Mouse (Mus musculus) heart, embryonic 10.5 days (tissue): ENCODE data around the gene St6gal1. TPM values are rescaled to one million over a fixed set of nuclear protein-coding genes. Genes with fewer than 3 reads are reported as not detected.
"Not testable (repeated sequence)": the region's sequence is repeated elsewhere in the genome, so short reads cannot be mapped to it uniquely, and the experiment has no call there.

Source experiments
- DNase-seq: peaks from one replicate; pipeline ENCODE4 v3.0.0-alpha.2; 2017; ENCODE audit warnings: low spot score
- H3K27ac ChIP-seq: fragments of 300-500 bp; sonication (generic); 2 replicates; pipeline ENCODE4 v1.5.1; 2016; ENCODE audit warnings: mild to moderate bottlenecking
- H3K27me3 ChIP-seq: fragments of 300-500 bp; sonication (generic); 2 replicates; pipeline ENCODE4 v1.6.1; 2016; ENCODE audit warnings: mild to moderate bottlenecking; ENCODE audit not compliant: poor library complexity, insufficient read depth, severe bottlenecking
- H3K36me3 ChIP-seq: fragments of 300-500 bp; sonication (generic); 2 replicates; pipeline ENCODE4 v1.6.1; 2016; ENCODE audit warnings: mild to moderate bottlenecking, moderate library complexity
- H3K4me1 ChIP-seq: fragments of 300-500 bp; sonication (generic); 2 replicates; pipeline ENCODE4 v1.6.1; 2016; ENCODE audit warnings: mild to moderate bottlenecking
- H3K4me3 ChIP-seq: fragments of 300-500 bp; sonication (generic); 2 replicates; pipeline ENCODE4 v1.5.1; 2016; ENCODE audit warnings: mild to moderate bottlenecking, moderate library complexity
- H3K9me3 ChIP-seq: fragments of 300-500 bp; sonication (generic); 2 replicates; pipeline ENCODE4 v1.6.1; 2016; ENCODE audit warnings: mild to moderate bottlenecking, moderate library complexity
- WGBS: fragments of 180-500 bp; shearing (Covaris S2); methylation state at CpG from one replicate; pipeline ENCODE4 v1.1.7; 2016; 5-methylcytosine and 5-hydroxymethylcytosine counted together
- polyA plus RNA-seq: library from polyadenylated mRNA; unstranded; fragments of >200 nt; fragmentation: Nextera tagmentation; extraction: Ambion mirVana; gene quantifications from 2 replicates; pipeline ENCODE4 v1.2.1, GENCODE M21; 2016

Gene St6gal1
- 11.2 and 18.0 TPM in 2 replicates for polyA plus RNA-seq

DNA sequence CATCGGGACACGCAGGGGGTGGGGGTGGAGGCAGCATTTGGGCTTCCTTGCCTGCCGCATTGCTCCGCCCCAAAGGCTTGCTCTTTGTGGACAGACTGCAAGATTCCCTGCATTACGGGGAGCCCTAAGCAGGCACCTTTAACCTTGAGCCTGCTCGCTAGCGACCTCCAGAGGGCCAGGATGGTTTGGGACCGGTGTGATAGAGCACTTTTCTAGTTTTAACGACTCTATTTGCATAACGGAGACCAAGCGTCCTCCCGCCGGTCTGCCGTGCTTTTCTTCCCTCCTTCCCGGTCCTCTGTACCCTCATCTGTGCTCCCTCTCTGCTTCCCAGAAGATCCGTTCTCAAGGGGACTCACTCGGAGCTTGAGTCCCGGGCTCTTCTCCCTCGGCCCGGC lies at the start of gene St6gal1:
Gene St6gal1, plus strand, starts transcription at position 70 of the 398 bp plus-strand sequence.
- WGBS: 1% methylated on average over 20 of the region's 20 CpGs
- Histone ChIP-seq H3K4me1 (peaks cover 31% of the 10 kb centered on the region), H3K27ac (peak within 1 kb of the TSS; percentile 91), H3K36me3 (no peaks in the 10 kb centered on the region), H3K27me3 (peaks cover 24% of the 10 kb centered on the region), H3K9me3 (no peaks in the 10 kb centered on the region), H3K4me3 (peak within 1 kb of the TSS; percentile 86)
- DNase-seq: peak; percentile 85

DNA sequence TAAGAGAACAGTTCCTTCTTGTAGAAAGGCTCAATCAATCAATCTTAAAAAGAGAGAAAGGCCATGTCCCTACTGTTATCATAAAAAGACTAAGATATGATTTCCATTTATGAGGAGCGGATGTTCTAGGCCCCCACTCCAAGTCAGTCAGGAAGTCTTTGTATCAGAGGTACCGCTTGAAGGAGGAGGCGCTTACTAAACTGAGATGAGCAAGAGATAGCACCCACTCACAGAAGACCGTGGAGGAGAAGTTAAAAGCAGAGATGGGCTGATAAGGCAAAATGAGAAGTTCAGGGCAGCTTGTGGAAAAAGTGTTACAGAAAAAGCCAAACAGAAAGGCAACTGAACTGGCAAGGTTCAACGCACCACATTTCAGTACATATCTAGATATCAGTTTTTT lies 49.7 kb upstream of the St6gal1 start:
- WGBS: 74% methylated on average over 5 of the region's 5 CpGs
- Histone ChIP-seq H3K36me3 (no peaks in the 10 kb centered on the region), H3K4me3 (no peak overlapping the region), H3K4me1 (no peaks in the 10 kb centered on the region), H3K27me3 (no peaks in the 10 kb centered on the region), H3K27ac (no peak overlapping the region), H3K9me3 (0 out of 2 replicates have a peak, but pooled peaks cover 7% of the 10 kb centered on the region)
- no peak for DNase-seq

DNA sequence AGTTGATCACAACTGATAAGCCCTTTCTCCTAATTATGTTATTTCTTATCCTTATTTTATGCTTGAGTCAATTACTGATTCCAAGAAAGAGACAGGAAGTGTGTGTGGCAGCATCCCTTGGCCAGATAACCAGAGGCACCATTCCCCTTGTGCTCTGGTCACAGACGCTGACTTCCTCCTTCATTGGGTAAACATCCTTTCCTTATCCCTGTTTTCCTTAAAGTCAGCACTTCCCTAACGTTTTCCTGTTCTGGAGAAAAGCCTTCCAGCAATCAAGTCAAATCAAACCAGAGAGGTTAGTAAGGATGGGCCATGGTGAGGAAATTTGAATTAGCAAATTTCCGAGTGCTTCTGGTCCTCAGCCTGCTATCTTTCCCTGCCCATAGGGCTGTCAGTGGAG lies 48.6 kb upstream of the St6gal1 start:
- Histone ChIP-seq H3K27ac (no peak overlapping the region), H3K4me3 (no peak overlapping the region), H3K27me3 (no peaks in the 10 kb centered on the region), H3K36me3 (no peaks in the 10 kb centered on the region), H3K9me3 (0 out of 2 replicates have a peak, but pooled peaks cover 7% of the 10 kb centered on the region), H3K4me1 (no peaks in the 10 kb centered on the region)
- 42% methylated on average over 3 of the region's 3 CpGs for WGBS
- DNase-seq: no peak

DNA sequence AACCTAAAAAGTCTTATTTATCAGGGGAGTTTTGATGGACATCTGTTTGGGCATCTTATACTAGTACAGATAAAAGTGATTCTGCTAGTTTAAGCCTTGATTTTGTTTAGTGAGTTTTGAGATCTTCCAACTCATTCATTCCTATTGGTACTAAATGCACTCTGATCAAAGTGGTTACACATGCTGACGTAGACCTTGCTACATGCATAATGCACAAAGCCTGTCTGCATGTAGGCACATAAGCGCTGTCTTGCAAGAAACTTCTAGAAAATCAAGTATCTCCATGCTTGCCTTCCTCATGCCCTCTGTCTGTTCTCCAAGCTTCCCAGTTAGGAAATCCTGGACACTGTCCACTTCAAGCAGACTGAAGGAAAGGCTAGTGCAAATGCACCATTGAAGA lies 46.7 kb upstream of the St6gal1 start:
- H3K9me3 ChIP-seq: 0 out of 2 replicates have a peak, but pooled peaks cover under 1% of the 10 kb centered on the region
- no peak overlapping the region for H3K27ac ChIP-seq
- DNase-seq: no peak
- H3K27me3 ChIP-seq: no peaks in the 10 kb centered on the region
- no peaks in the 10 kb centered on the region for H3K36me3 ChIP-seq
- no peak overlapping the region for H3K4me3 ChIP-seq
- 85% methylated on average over 2 of the region's 2 CpGs for WGBS
- no peaks in the 10 kb centered on the region for H3K4me1 ChIP-seq

DNA sequence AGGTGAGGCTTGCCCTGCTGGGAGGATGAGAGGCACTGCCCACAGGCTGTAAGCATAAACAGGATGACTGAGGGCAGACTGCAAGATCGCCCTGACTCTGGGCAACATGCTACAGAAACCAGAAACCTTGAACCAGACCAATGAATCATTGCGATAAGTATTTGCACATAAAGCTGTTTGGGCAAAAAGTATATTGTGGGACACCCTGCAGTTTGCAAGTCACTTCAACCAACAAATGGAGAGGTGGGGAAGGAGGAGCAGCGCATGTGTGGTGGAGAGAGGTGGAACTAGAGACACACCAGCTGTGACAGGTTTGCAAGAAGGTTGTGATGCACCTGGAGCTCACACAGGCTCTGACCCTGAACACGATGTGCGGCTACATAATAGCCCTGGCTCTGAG lies 45.7 kb upstream of the St6gal1 start:
- DNase-seq: no peak
- Histone ChIP-seq H3K27ac (no peak overlapping the region), H3K27me3 (no peaks in the 10 kb centered on the region), H3K4me3 (no peak overlapping the region), H3K9me3 (no peaks in the 10 kb centered on the region), H3K36me3 (no peaks in the 10 kb centered on the region), H3K4me1 (no peaks in the 10 kb centered on the region)
- 91% methylated on average over 5 of the region's 5 CpGs for WGBS

DNA sequence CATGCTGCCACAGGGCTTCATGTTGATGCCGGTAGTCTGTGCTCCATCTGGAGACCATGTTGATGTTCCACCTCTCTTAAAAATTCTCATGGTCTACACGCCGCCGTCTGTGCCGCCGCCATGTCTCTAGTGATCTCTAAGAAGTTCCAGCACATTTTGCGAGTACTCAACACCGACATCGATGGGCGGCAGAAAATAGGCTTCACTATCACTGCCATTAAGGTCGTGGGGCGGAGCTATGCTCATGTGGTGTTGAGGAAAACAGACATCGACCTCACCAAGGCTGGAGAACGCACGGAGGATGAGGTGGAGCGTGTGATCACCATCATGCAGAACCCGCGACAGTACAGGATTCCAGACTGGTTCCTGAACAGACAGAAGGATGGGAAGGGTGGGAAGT lies 45.1 kb upstream of the St6gal1 start:
- H3K4me1 ChIP-seq, H3K27ac ChIP-seq, H3K4me3 ChIP-seq, H3K36me3 ChIP-seq, H3K27me3 ChIP-seq, DNase-seq, H3K9me3 ChIP-seq: not testable (repeated sequence)
- WGBS: 89% methylated on average over 18 of the region's 18 CpGs

DNA sequence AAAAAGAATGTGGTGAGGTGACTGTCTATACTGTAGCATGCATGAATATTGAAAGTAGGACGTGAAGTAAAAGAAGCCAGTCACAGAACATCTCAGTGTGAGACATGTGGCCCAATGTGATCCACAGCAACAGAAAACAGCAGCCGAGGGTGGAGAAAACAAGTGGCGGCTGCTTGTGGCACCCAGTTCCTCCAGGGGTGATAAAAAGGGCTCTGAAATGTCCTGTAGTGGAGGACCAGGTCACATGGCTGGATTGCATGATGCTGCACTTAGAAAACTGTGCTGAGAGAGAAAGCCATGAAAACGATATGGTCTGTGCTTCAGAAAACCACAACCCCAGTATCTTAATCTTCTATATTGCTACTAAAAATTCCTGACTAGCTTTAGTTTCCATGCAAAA lies 43.5 kb upstream of the St6gal1 start:
- no peak for DNase-seq
- Histone ChIP-seq H3K4me3 (no peak overlapping the region), H3K4me1 (no peaks in the 10 kb centered on the region), H3K27me3 (no peaks in the 10 kb centered on the region), H3K9me3 (no peaks in the 10 kb centered on the region), H3K36me3 (no peaks in the 10 kb centered on the region), H3K27ac (no peak overlapping the region)
- 64% methylated on average over 4 of the region's 4 CpGs for WGBS

DNA sequence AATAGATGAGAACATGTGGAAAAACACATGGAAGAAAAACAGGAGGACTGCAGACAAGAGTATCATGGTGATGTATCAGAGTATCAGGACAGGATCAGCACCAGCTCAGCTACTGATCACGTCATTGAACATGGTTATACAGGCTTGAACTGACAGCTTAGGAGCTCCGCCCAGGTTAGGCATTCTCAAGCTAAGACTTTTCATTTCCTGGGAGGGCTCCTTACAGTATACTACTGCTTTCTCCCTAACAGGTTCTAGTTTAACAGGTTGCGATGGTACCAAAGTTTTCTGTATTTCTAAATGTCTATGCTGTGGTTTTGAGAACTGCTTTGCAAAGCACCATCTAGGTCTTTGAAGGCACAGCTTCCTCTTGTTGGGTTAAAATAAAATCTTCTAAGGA lies 43.1 kb upstream of the St6gal1 start:
- Histone ChIP-seq H3K36me3 (no peaks in the 10 kb centered on the region), H3K27ac (no peak overlapping the region), H3K4me1 (no peaks in the 10 kb centered on the region), H3K4me3 (no peak overlapping the region), H3K9me3 (no peaks in the 10 kb centered on the region), H3K27me3 (no peaks in the 10 kb centered on the region)
- 65% methylated on average over 3 of the region's 3 CpGs for WGBS
- no peak for DNase-seq

DNA sequence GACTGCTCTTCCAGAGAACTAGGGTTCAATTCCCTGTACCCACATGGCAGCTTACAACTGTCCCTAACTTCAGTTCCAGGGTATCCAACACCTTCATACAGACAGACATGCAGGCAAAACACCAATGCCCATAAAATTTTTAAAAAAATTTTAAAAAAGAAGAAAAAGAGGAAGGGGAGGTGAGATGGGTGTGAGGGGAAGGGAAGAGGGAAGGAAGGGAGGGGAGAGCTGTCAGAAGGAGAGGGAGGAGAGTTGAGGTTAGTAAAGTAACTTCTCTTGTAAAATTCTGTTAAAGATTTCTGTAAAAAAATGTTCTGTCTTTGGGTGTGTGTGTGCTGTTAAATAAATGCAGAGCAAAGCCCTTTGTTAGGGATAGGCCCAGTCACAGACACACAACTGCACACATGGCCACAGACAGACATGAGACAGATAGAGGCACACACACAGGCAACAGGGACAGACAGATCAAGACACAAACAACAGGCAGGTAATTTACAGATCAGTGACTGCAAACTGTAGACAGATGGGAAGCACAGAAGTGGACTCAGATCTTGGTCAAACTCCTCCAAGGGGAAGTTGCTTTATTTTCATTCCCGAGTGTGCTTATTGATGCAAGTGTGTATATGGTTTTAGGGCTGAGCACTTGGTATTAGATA lies 42.5 kb upstream of the St6gal1 start:
- Histone ChIP-seq H3K4me3 (no peak overlapping the region), H3K4me1 (no peaks in the 10 kb centered on the region), H3K27me3 (no peaks in the 10 kb centered on the region), H3K27ac (no peak overlapping the region), H3K9me3 (no peaks in the 10 kb centered on the region), H3K36me3 (no peaks in the 10 kb centered on the region)
- WGBS: 67% methylated on average over 1 of the region's 1 CpGs
- no peak for DNase-seq

DNA sequence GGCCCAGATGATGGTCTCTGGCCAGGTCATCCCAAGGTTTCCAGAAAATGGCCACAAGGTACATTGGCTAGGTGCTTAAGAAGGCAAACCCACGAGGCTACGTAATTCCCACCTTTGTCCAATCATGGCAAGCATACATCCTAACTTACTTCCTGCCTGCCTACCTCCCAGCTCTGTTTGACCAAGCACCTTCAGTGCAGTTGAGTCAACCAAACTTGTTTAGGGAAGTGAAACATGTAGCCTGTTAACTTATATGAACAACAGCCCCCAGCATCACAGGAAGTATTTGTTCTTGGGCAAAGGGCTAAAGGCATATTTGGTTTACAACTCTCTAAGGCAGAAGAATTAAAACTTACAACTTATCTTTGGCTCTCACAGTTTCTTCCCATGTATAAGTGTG lies 38.7 kb upstream of the St6gal1 start:
- no peaks in the 10 kb centered on the region for H3K27me3 ChIP-seq
- 78% methylated on average over 2 of the region's 2 CpGs for WGBS

DNA sequence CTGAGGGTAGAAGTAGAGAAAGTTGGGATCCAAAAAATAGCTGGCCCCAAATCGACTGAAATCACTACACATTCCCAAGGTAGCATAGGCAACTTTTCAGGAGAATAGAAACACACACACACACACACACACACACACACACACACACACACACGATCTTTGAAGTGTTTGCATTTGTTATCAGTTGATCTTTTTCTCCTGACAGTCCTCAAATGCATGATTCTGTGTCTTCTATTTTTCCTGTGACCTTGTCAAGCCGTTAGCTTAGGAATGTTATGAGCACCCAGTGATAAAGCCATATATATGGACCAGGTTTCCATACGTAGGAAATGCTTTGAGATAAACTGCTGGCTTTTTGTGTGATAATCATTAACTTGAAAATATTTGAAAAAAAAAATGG lies 38.1 kb upstream of the St6gal1 start:
- no peaks in the 10 kb centered on the region for H3K27me3 ChIP-seq
- no peaks in the 10 kb centered on the region for H3K36me3 ChIP-seq
- no peaks in the 10 kb centered on the region for H3K9me3 ChIP-seq
- no peak overlapping the region for H3K27ac ChIP-seq
- WGBS: 59% methylated on average over 4 of the region's 4 CpGs
- no peaks in the 10 kb centered on the region for H3K4me1 ChIP-seq
- H3K4me3 ChIP-seq: no peak overlapping the region
- DNase-seq: no peak

More for the DNA sequence above, 38.7 kb upstream of the St6gal1 start:
- Histone ChIP-seq H3K36me3 (no peaks in the 10 kb centered on the region), H3K4me1 (no peaks in the 10 kb centered on the region), H3K4me3 (no peak overlapping the region), H3K9me3 (no peaks in the 10 kb centered on the region), H3K27ac (no peak overlapping the region)
- no peak for DNase-seq

DNA sequence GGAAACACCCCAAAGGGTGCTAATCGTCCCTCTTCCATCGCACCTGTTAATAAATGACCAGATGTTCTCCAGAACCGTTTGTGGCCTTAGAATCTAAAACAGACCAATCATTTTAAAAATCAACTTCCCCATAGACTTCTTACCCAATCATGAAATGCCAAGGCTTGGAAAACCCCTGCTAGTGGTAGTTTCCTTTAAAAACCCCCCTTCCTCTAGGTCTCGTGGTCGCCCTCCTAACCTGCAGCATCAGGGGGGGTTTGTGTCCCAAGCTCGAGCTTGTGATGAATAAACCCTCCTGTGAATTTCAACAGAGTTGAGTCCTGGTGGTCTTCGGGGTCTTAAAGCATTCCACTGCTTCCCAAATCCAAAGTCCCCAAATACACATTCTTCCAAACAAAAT lies 36.6 kb upstream of the St6gal1 start:
- WGBS: 68% methylated on average over 7 of the region's 7 CpGs

DNA sequence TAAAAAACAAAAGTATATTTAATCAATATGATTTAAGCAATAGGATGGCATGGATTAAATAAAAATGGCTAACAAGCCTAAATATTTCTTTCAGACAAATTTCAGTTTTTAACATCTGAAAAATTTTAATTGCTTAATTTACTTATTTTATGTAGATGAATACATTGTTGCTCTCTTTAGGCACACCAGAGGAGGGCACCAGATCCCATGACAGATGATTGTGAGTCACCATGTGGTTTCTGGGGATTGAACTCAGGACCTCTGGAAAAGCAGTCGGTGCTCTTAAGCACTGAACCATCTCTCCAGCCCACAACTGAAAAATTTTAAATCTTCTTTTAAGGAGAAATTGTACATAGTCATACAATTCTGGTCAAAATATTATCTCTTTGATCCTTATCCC lies 34.9 kb upstream of the St6gal1 start:
- WGBS: 80% methylated on average over 1 of the region's 1 CpGs
- H3K27me3 ChIP-seq: no peaks in the 10 kb centered on the region
- H3K4me1 ChIP-seq: no peaks in the 10 kb centered on the region
- no peak overlapping the region for H3K4me3 ChIP-seq
- no peak overlapping the region for H3K27ac ChIP-seq
- H3K9me3 ChIP-seq: no peaks in the 10 kb centered on the region
- no peak for DNase-seq
- no peaks in the 10 kb centered on the region for H3K36me3 ChIP-seq

More for the DNA sequence above, 36.6 kb upstream of the St6gal1 start:
- no peak overlapping the region for H3K27ac ChIP-seq
- H3K36me3 ChIP-seq: no peaks in the 10 kb centered on the region
- no peaks in the 10 kb centered on the region for H3K27me3 ChIP-seq
- no peak for DNase-seq
- H3K9me3 ChIP-seq: no peaks in the 10 kb centered on the region
- no peaks in the 10 kb centered on the region for H3K4me1 ChIP-seq
- no peak overlapping the region for H3K4me3 ChIP-seq
